Mouse (Mus musculus) liver, adult 2 months (tissue): Measurements from ENCODE around the gene Sypl2. TPM values are rescaled to one million over a fixed set of nuclear protein-coding genes. Genes with fewer than 3 reads are reported as not detected.
A peak's percentile ranks its signal among the peaks of the same experiment; 100 is the strongest.

Source experiments
- DNase-seq: peaks from one replicate; pipeline ENCODE4 v3.0.0-alpha.2; 2011; ENCODE audit warnings: low read depth, low spot score; ENCODE audit errors: extremely low read depth
- H3K27ac ChIP-seq: fragments of 200-500 bp; replicated peaks from 2 replicates; pipeline ENCODE4 v1.5.1; 2012; ENCODE audit warnings: low read depth, mild to moderate bottlenecking, control low read depth, inconsistent platforms, low read length; ENCODE audit not compliant: insufficient read depth
- H3K27me3 ChIP-seq: fragments of 200-500 bp; 2 replicates; pipeline ENCODE4 v1.6.1; 2012; ENCODE audit warnings: mild to moderate bottlenecking, moderate library complexity, low read length, inconsistent platforms; ENCODE audit not compliant: control insufficient read depth, insufficient read depth
- H3K36me3 ChIP-seq: fragments of 200-500 bp; 2 replicates; pipeline ENCODE4 v1.6.1; 2012; ENCODE audit warnings: low read length, inconsistent platforms; ENCODE audit not compliant: control insufficient read depth, insufficient read depth
- H3K4me1 ChIP-seq: fragments of 200-500 bp; 2 replicates; pipeline ENCODE4 v1.6.1; 2011; ENCODE audit warnings: low read length; ENCODE audit not compliant: control insufficient read depth, insufficient read depth
- H3K4me3 ChIP-seq: fragments of 200-500 bp; 2 replicates; pipeline ENCODE4 v1.5.1; 2011; ENCODE audit warnings: low read depth, mild to moderate bottlenecking, control low read depth, low read length, moderate library complexity; ENCODE audit not compliant: insufficient read depth
- H3K79me2 ChIP-seq: fragments of 200-500 bp; 2 replicates; pipeline ENCODE4 v1.6.1; 2012; ENCODE audit warnings: inconsistent platforms, mild to moderate bottlenecking, low read length, moderate library complexity; ENCODE audit not compliant: control insufficient read depth, insufficient read depth
- H3K9ac ChIP-seq: fragments of 200-500 bp; 2 replicates; pipeline ENCODE4 v1.6.1; 2012; ENCODE audit warnings: low read depth, mild to moderate bottlenecking, control low read depth, inconsistent platforms, low read length
- CTCF ChIP-seq: fragments of 200-500 bp; IDR thresholded peaks from 2 replicates; pipeline ENCODE4 v1.5.1; 2011; ENCODE audit warnings: low read depth, low read length, control low read depth
- POLR2A ChIP-seq: fragments of 200-500 bp; IDR thresholded peaks from 2 replicates; pipeline ENCODE4 v1.6.1; 2011; ENCODE audit warnings: low read length, control low read depth; ENCODE audit not compliant: insufficient read depth; ENCODE audit errors: extremely low read depth
- WGBS: fragments of 180-500 bp; shearing (Covaris S2); methylation state at CpG from one replicate; pipeline ENCODE4 v1.1.7; 2018; 5-methylcytosine and 5-hydroxymethylcytosine counted together
- polyA plus RNA-seq: library from polyadenylated mRNA; depleted of rRNA; stranded (reverse); fragments of >200 nt; gene quantifications from 2 replicates; pipeline ENCODE4 v1.2.3, GENCODE M21; 2012
- total RNA-seq: library from RNA; depleted of rRNA; stranded (reverse); fragments of >200 nt; gene quantifications from 2 replicates; pipeline ENCODE4 v1.2.3, GENCODE M21; 2014

The Sypl2 gene
- total and polyA plus RNA-seq, 2 experiments = 0.09 TPM

DNA sequence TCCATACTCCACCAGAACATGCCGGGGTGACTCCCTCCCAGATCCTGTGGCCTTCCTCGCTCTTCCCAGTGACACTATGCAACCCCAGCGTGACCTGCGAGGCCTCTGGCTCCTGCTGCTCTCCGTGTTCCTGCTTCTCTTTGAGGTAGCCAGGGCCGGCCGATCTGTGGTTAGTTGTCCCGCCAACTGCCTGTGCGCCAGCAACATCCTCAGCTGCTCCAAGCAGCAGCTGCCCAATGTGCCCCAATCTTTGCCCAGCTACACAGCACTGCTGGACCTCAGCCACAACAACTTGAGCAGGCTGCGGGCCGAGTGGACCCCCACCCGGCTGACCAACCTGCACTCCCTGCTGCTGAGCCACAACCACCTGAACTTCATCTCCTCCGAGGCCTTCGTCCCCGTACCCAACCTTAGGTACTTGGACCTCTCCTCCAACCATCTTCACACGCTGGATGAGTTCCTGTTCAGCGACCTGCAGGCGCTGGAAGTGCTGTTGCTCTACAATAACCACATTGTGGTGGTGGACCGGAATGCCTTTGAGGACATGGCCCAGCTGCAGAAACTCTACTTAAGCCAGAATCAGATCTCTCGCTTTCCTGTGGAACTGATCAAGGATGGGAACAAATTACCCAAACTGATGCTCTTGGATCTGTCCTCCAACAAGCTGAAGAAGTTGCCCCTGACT lies 39.2 kb downstream of the Sypl2 start:
- no peak overlapping the region for H3K27ac ChIP-seq
- H3K9ac ChIP-seq = no peak overlapping the region
- H3K36me3 ChIP-seq = no peaks in the 10 kb centered on the region
- H3K27me3 ChIP-seq = no peaks in the 10 kb centered on the region
- no peak for DNase-seq
- peaks cover 5% of the 10 kb centered on the region for H3K4me1 ChIP-seq
- H3K79me2 ChIP-seq = no peaks in the 10 kb centered on the region
- H3K4me3 ChIP-seq = no peak overlapping the region
- TF ChIP-seq CTCF (no peak), POLR2A (no peak)
- WGBS = 73% methylated on average over 20 of the region's 20 CpGs

DNA sequence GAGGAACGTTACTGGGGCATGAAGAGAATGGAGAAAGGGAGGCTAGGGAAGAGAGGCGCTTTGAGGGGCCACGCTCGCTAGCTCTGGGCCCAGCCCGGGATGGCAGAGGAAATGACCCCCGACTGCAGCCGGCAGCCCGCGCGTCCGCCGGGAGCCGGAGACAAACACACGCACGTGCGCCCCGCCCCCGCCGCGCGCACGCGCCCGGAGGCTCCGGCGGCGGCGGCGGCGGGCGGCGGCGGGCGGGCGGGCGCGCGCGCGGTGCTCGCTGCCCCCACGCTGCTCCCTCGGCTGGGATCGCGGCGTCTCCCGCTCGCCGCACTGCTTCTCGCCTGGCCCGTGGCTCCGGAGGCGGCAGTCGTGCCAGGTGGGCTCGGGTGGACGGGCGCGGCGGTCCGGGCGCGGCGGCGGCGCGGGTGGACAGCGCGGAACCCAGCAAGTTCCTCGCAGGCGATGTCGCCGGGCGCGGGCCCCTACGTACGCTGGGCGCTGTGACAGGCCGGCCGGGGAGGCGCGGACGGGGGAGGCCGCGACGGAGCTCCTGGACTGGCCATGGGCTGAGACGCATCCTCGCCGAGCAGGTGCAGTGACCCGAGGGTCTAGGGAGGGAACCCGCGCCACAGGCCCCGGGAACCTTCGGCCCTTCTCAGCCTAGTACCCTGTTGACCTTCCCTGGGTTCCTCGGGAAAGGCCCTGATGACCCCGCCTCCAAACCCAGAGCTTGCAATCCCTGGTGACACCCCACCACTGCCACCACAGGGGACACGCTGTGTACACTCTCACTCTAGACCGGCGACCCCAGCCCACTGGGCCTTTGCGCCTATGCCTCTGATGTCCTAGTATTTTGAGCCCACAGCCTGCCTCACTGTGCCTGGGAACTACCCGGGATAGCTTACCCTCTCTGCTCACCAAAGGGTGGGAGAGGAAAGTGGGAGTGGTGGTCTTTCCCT lies 40.1 kb downstream of the Sypl2 start, which contains the start of gene Amigo1:
Gene Amigo1, plus strand, starts transcription at position 238 of the 950 bp plus-strand sequence.
- TF ChIP-seq POLR2A (no peak), CTCF (no peak)
- peak within 1 kb of the TSS; percentile 96 for H3K9ac ChIP-seq
- WGBS = 3% methylated on average over 95 of the region's 100 CpGs
- H3K79me2 ChIP-seq = no peaks in the 10 kb centered on the region
- H3K4me3 ChIP-seq = peak within 1 kb of the TSS; percentile 84
- DNase-seq = no peak
- peaks cover 5% of the 10 kb centered on the region for H3K4me1 ChIP-seq
- H3K27ac ChIP-seq = no peak within 1 kb of the TSS
- no peaks in the 10 kb centered on the region for H3K27me3 ChIP-seq
- H3K36me3 ChIP-seq = no peaks in the 10 kb centered on the region

DNA sequence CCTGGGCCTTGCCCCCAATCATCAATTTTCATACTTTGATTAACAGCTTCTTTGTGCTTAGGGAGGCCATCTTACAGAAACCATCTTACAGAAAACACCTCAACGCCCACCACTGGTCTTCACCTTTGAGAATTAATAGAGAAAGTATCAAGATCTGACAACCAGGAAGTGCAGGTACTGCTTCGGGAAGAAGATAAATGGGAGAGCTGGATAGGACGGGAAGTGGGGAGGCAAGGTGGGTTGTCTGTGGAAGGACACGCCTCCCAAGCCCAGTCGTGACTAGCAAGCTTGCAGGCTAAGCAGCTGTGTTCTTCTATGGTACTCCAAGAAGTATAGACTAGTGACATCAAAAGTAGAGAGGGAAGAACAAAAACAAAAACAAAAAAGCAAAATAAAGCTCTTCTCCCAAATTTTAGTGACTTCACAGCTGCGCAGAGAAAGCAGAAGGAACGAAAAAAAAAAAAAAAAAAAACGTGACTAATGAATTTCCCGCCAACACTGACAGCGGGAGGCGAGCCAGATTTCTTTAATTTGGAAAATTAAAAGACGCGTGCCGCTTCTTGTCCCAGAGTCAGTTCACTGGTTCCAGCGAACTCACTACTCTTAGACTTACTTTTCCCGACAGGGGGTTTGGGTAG lies 40.9 kb downstream of the Sypl2 start:
- 8% methylated on average over 16 of the region's 16 CpGs for WGBS
- no peak for DNase-seq
- H3K9ac ChIP-seq = peak overlapping the region; percentile 71
- TF ChIP-seq CTCF (no peak), POLR2A (no peak)
- no peaks in the 10 kb centered on the region for H3K27me3 ChIP-seq
- no peaks in the 10 kb centered on the region for H3K36me3 ChIP-seq
- peaks cover 5% of the 10 kb centered on the region for H3K4me1 ChIP-seq
- no peaks in the 10 kb centered on the region for H3K79me2 ChIP-seq
- no peak overlapping the region for H3K27ac ChIP-seq
- peak overlapping the region; percentile 84 for H3K4me3 ChIP-seq

DNA sequence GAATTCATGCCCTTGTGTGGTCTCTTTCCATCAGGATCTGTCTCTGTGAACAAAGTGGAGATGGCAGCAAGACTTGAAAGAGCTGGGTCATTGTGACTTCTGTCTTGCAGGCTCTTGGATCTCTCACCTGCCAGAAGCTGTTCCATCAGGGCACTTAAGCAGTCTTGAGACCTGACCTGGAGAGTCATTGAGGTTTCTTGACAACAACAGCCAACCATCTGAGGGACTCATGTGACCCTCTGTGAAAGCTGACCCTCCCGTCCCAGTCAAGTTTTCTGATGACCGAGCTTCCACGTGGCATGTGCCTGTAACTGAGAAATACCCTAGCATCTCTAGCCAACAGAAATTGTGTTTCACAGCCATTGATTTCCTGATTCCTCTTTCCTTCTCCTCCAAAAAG lies 41.7 kb downstream of the Sypl2 start:
- TF ChIP-seq CTCF (no peak), POLR2A (no peak)
- no peaks in the 10 kb centered on the region for H3K36me3 ChIP-seq
- WGBS = 89% methylated on average over 3 of the region's 3 CpGs
- H3K27ac ChIP-seq = no peak overlapping the region
- H3K9ac ChIP-seq = no peak overlapping the region
- no peaks in the 10 kb centered on the region for H3K27me3 ChIP-seq
- H3K4me3 ChIP-seq = no peak overlapping the region
- no peaks in the 10 kb centered on the region for H3K79me2 ChIP-seq
- DNase-seq = no peak
- H3K4me1 ChIP-seq = peaks cover 5% of the 10 kb centered on the region

DNA sequence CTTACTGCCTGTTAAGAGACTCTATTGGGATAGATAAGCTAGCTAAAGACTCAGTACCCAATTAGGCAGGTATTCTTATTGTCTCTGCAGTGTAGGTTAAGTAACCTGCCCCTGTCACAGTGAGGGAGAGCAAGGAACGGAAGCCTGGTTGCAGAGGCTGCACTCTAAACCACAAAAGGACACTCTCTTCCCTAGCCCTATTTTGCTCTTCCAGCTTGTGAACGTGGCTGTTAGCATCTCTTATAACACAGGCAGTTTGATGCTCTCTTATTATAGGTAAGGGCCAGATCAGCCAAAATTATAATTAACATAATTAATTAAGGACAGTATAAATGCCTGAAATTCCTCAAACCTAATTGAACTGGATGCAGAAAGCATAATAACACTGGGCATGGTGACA lies 45.9 kb downstream of the Sypl2 start:
- Histone ChIP-seq H3K27me3 (peaks cover 2% of the 10 kb centered on the region; the same call in 1 of the 2 replicates), H3K4me3 (no peak overlapping the region), H3K36me3 (no peaks in the 10 kb centered on the region), H3K4me1 (no peaks in the 10 kb centered on the region; the same call in 1 of the 2 replicates), H3K27ac (no peak overlapping the region), H3K9ac (no peak overlapping the region), H3K79me2 (no peaks in the 10 kb centered on the region)
- 62% methylated on average over 2 of the region's 2 CpGs for WGBS
- TF ChIP-seq POLR2A (no peak), CTCF (no peak)
- no peak for DNase-seq
